Mouse (Mus musculus) liver, embryonic 16.5 days (tissue): ENCODE measurements at regions not wholly inside any gene's neighbourhood (a gene's known extent, or its start where the extent isn't known, plus 50 kb on each side); places are given as distances from the start of the nearest gene placed in this dataset.

Experiments
- ATAC-seq: fragments of 200-750 bp; cut with Nextera tagmentation; 2 replicates; pipeline ENCODE4 v1.8.0; 2017; ENCODE audit warnings: low read depth, mild to moderate bottlenecking, moderate number of reproducible peaks, moderate library complexity
- H3K27ac ChIP-seq: fragments of 300-500 bp; sonication (generic); 2 replicates; pipeline ENCODE4 v1.5.1; 2014; ENCODE audit warnings: mild to moderate bottlenecking, low read length
- H3K27me3 ChIP-seq: fragments of 300-500 bp; sonication (generic); 2 replicates; pipeline ENCODE4 v1.6.1; 2014; ENCODE audit warnings: low read depth, low read length, mixed read lengths; ENCODE audit not compliant: control insufficient read depth, insufficient read depth
- H3K36me3 ChIP-seq: fragments of 300-500 bp; sonication (generic); 2 replicates; pipeline ENCODE4 v1.6.1; 2014; ENCODE audit warnings: mild to moderate bottlenecking; ENCODE audit not compliant: control insufficient read depth, insufficient read depth
- H3K4me1 ChIP-seq: fragments of 300-500 bp; sonication (generic); 2 replicates; pipeline ENCODE4 v1.6.1; 2014; ENCODE audit warnings: low read depth, low read length, mixed read lengths; ENCODE audit not compliant: control insufficient read depth
- H3K4me2 ChIP-seq: fragments of 300-500 bp; sonication (generic); 2 replicates; pipeline ENCODE4 v1.6.1; 2014; ENCODE audit warnings: low read depth, low read length, mixed read lengths
- H3K4me3 ChIP-seq: fragments of 300-500 bp; sonication (generic); 2 replicates; pipeline ENCODE4 v1.5.1; 2014; ENCODE audit warnings: low read depth, mild to moderate bottlenecking, low read length
- H3K9ac ChIP-seq: fragments of 300-500 bp; sonication (generic); 2 replicates; pipeline ENCODE4 v1.6.1; 2014; ENCODE audit warnings: low read depth, low read length
- H3K9me3 ChIP-seq: fragments of 300-500 bp; sonication (generic); replicated peaks from 2 replicates; pipeline ENCODE4 v1.6.1; 2016; ENCODE audit warnings: low read length; ENCODE audit not compliant: control insufficient read depth
- WGBS: fragments of 180-500 bp; shearing (Covaris S2); extraction: QIAGEN DNeasy Blood & Tissue Kit; methylation state at CpG from one replicate; pipeline ENCODE4 v1.1.7; 2014; ENCODE audit not compliant: insufficient replicate concordance; 5-methylcytosine and 5-hydroxymethylcytosine counted together

DNA sequence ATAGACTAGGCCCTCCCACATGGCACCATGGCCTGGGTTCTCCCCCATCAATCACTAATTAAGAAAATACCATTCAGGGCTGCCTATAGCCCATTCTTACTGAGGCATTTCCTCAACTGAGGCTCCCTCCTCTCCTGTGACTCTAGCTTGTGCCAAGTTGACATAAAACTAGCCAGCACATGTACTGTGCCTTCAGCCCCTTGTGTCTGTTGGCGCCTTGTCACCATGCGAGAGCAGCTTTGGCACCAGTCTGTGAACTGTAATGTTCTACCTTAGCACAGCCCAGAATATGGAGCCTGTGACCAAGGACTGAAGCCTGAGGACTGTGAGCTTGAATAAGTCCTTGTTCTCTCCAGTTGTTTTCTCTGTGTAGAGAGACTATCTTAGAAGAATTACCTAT lies 75.0 kb upstream of the Glce start:
- Histone ChIP-seq H3K27me3 (no peaks in the 10 kb centered on the region), H3K9ac (no peak overlapping the region), H3K36me3 (no peaks in the 10 kb centered on the region), H3K4me3 (no peak overlapping the region), H3K4me2 (no peak overlapping the region), H3K27ac (no peak overlapping the region), H3K9me3 (no peaks in the 10 kb centered on the region), H3K4me1 (peaks cover 1% of the 10 kb centered on the region; the same call in 1 of the 2 replicates)
- WGBS, result 74% methylated on average over 2 of the region's 2 CpGs
- no peak for ATAC-seq

- Histone ChIP-seq H3K4me3 (no peak overlapping the region), H3K4me1 (peaks cover 5% of the 10 kb centered on the region), H3K27ac (no peak overlapping the region), H3K9me3 (no peaks in the 10 kb centered on the region), H3K36me3 (no peaks in the 10 kb centered on the region), H3K27me3 (no peaks in the 10 kb centered on the region), H3K9ac (no peak overlapping the region), H3K4me2 (no peak overlapping the region)
- ATAC-seq, result no peak
- WGBS, result 19% methylated on average over 6 of the region's 6 CpGs
Observed at GRCm38 (mm10) chr9:62192424-62192892, 70.0 kb upstream of the Glce start.

DNA sequence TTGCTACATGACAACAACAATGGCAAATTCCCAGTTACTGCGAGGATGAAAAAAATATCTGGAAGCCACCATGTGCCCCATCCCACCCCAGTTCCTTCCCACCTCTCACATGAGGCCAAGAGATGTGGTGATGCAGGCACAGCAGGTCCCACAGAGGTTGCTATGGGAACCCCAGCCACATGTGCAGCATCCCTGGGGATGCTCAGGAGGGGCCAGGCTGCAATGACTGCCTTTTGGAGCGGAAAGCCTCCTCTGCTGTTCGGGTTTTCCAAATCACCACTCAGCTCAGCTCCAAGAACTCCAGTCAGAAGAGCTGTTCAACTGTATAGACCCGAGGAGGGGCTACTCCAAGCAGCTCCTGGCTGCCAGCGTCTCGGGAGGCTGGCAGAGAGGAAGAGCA lies 68.0 kb upstream of the Glce start:
- no peak for ATAC-seq
- Histone ChIP-seq H3K9me3 (no peaks in the 10 kb centered on the region), H3K9ac (no peak overlapping the region), H3K4me2 (no peak overlapping the region), H3K4me1 (peaks cover 5% of the 10 kb centered on the region), H3K36me3 (no peaks in the 10 kb centered on the region), H3K27ac (no peak overlapping the region), H3K27me3 (no peaks in the 10 kb centered on the region), H3K4me3 (no peak overlapping the region)
- WGBS, result 46% methylated on average over 6 of the region's 6 CpGs

DNA sequence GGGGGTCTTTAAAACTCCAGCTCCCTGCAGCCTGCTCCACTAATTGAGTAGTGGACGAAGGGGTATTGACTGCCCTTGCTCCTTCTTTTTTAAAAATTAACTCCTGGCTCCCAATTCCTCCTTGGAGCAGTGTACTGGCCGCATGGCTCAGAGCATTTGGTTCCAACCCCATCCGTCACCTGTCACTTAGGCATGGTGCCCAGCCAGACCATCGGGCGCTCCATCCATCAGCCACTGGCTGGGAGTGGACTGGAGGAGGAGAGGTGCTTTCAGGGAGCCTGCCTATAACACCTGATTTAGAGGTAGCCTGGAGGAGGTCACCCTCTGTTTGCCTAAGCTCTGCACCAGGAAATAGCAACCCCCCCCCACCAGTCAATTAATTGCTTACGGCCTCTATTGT lies 66.4 kb upstream of the Glce start:
- no peak overlapping the region for H3K4me2 ChIP-seq
- H3K4me1 ChIP-seq, result peaks cover 5% of the 10 kb centered on the region
- ATAC-seq, result no peak
- H3K27ac ChIP-seq, result no peak overlapping the region
- 42% methylated on average over 6 of the region's 6 CpGs for WGBS
- H3K27me3 ChIP-seq, result no peaks in the 10 kb centered on the region
- H3K4me3 ChIP-seq, result no peak overlapping the region
- no peaks in the 10 kb centered on the region for H3K36me3 ChIP-seq
- H3K9me3 ChIP-seq, result no peaks in the 10 kb centered on the region
- no peak overlapping the region for H3K9ac ChIP-seq

DNA sequence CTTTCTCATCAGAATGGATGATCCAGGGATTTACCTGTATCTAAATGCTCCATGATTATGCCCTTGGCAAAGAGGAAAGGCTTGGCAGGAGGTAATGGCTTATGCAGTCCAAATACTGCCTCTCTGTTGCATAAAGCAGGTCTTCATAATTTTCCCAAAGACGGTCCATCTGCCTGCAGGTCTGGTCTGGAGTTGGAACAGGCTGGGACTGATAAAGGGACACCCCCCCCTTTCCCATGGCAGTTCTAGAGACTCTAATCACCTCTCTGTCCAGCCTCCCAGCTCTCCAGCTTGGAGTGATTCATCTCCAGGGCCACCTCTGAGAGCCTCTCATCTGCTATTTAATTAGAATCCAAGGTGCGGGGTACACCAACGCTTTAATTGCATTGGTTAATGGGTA lies 65.9 kb upstream of the Glce start:
- Histone ChIP-seq H3K36me3 (no peaks in the 10 kb centered on the region), H3K9ac (no peak overlapping the region), H3K27me3 (no peaks in the 10 kb centered on the region), H3K4me3 (no peak overlapping the region), H3K27ac (no peak overlapping the region), H3K9me3 (no peaks in the 10 kb centered on the region), H3K4me2 (no peak overlapping the region), H3K4me1 (peaks cover 5% of the 10 kb centered on the region)
- no peak for ATAC-seq
- 58% methylated on average over 3 of the region's 3 CpGs for WGBS

- Histone ChIP-seq H3K4me1 (no peaks in the 10 kb centered on the region), H3K9me3 (no peaks in the 10 kb centered on the region), H3K27ac (no peak overlapping the region), H3K4me3 (no peak overlapping the region), H3K4me2 (no peak overlapping the region), H3K27me3 (no peaks in the 10 kb centered on the region), H3K36me3 (no peaks in the 10 kb centered on the region), H3K9ac (no peak overlapping the region)
- WGBS, result 58% methylated on average over 4 of the region's 4 CpGs
- no peak for ATAC-seq
Observed at GRCm38 (mm10) chr9:62186886-62187285, 64.4 kb upstream of the Glce start.

DNA sequence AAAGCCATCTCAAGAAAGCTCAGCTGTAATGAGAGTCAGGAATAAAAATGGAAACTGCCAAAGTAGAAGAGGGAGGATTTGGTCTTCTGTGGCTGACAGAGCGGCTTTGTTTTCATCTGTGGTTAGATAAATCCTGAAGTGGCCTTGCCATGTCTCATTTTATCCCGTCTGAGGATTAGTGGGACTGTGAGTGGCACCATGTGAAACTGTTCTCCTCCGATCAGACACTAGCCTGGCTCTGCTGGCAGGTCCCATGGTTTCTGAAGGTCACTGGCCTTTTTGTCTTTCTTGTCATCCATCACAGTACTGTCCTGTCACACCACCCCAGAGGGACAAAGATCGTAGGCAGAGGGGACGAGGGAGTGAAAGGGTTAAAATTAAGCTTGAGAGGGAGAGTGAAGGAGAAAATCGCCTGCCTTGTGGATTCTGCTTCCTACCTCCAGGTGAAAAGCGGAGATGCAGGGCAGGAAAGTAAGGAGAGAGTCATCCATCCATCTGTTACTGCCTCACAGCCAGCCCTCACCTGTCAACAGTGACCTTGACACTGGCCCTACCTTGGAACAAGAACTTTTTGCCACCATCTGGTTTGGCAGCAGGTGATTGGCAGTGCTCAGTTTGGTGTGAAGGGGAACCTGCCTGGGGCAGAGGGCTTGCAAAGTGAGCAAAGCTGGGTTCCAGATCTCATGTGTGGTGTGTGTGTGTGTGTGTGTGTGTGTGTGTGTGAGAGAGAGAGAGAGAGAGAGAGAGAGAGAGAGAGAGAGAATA lies 63.2 kb upstream of the Glce start:
- H3K4me1 ChIP-seq, result no peaks in the 10 kb centered on the region

GRCm38 (mm10) chr9:62181182-62181830 lies 58.9 kb upstream of the Glce start:
- Histone ChIP-seq H3K27ac (no peak overlapping the region), H3K9ac (no peak overlapping the region), H3K36me3 (no peaks in the 10 kb centered on the region), H3K4me3 (no peak overlapping the region), H3K4me2 (no peak overlapping the region), H3K9me3 (no peaks in the 10 kb centered on the region), H3K27me3 (no peaks in the 10 kb centered on the region), H3K4me1 (no peaks in the 10 kb centered on the region)
- 44% methylated on average over 9 of the region's 9 CpGs for WGBS
- no peak for ATAC-seq

More for the DNA sequence above, 63.2 kb upstream of the Glce start:
- H3K27me3 ChIP-seq, result no peaks in the 10 kb centered on the region
- no peaks in the 10 kb centered on the region for H3K9me3 ChIP-seq
- ATAC-seq, result no peak
- no peaks in the 10 kb centered on the region for H3K36me3 ChIP-seq
- no peak overlapping the region for H3K27ac ChIP-seq
- 31% methylated on average over 7 of the region's 7 CpGs for WGBS
- no peak overlapping the region for H3K4me3 ChIP-seq
- no peak overlapping the region for H3K4me2 ChIP-seq
- no peak overlapping the region for H3K9ac ChIP-seq

- no peak for ATAC-seq
- H3K4me3 ChIP-seq, result no peak overlapping the region
Observed at GRCm38 (mm10) chr9:62180456-62181181, 58.2 kb upstream of the Glce start.

More at GRCm38 (mm10) chr9:62180456-62181181, 58.2 kb upstream of the Glce start:
- no peak overlapping the region for H3K9ac ChIP-seq
- no peaks in the 10 kb centered on the region for H3K36me3 ChIP-seq
- H3K4me1 ChIP-seq, result no peaks in the 10 kb centered on the region
- 54% methylated on average over 11 of the region's 11 CpGs for WGBS
- no peaks in the 10 kb centered on the region for H3K27me3 ChIP-seq
- no peak overlapping the region for H3K4me2 ChIP-seq
- no peaks in the 10 kb centered on the region for H3K9me3 ChIP-seq
- no peak overlapping the region for H3K27ac ChIP-seq
